Mouse (Mus musculus) G1E (cell line): Measurements from ENCODE around the gene Med28.

Experiments
- CTCF ChIP-seq: IDR thresholded peaks from 2 replicates; pipeline ENCODE4 v1.5.1; 2012; ENCODE audit warnings: low read depth, low read length, inconsistent platforms, mixed read lengths
- GATA2 ChIP-seq: IDR thresholded peaks from 2 replicates; pipeline ENCODE4 v1.6.1; 2012; ENCODE audit warnings: low read depth, low read length, inconsistent platforms, borderline replicate concordance
- POLR2AphosphoS5 ChIP-seq: IDR thresholded peaks from 2 replicates; pipeline ENCODE4 v1.6.1; 2012; ENCODE audit warnings: low read depth, low read length, inconsistent platforms; ENCODE audit not compliant: insufficient replicate concordance
- TAL1 ChIP-seq: conservative IDR thresholded peaks from 2 replicates; pipeline ENCODE4 v1.6.1; 2012; ENCODE audit warnings: low read depth, low read length, inconsistent platforms, mixed read lengths

DNA sequence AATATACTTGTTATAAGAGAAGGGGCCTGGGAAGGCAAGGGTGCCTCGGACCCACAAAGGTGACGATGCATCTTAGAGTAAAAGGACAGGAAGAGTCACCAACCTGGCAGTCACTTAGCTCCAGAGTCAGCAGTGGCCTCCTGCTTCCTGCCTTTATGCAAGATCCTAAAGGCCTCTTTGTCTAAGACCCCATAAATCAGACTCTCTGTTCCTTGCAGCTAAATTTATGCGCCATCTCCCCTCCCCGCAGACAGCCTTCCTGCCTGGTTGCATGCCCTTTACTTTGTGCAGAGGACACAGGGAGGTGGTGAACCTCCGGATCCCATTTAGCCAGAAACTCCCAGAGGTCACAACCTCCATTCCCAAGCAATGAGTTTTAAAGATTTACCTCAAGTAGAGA, 52.8 kb downstream of the Med28 start:
- TF ChIP-seq CTCF (no peak), POLR2AphosphoS5 (no peak), TAL1 (no peak), GATA2 (no peak)
